Mouse (Mus musculus): ENCODE results near the gene Odf3l1.
A peak's percentile ranks its signal among the peaks of the same experiment; 100 is the strongest.

The Odf3l1 gene

DNA sequence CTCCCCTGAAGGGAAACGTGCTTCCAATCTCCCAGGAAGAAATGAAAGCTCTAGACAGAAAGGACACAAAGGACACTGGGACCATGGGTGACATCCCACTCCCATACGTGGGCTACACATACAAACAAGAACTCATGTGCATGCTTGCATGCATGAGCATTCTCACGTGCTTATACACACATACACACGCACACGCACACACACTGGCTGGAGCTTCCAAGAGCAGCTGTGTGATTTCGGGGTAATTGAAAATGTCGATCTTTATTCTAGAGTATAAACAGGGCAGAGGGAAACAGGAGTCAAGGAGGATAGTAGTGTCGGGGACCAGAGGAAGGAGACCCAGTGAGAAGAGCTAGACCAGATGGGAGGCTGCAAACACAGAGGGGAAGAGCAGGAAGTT, 19.8 kb downstream of the Odf3l1 start:
- no peak for DNase-seq (ENCODE audit: low read depth, low spot score)

DNA sequence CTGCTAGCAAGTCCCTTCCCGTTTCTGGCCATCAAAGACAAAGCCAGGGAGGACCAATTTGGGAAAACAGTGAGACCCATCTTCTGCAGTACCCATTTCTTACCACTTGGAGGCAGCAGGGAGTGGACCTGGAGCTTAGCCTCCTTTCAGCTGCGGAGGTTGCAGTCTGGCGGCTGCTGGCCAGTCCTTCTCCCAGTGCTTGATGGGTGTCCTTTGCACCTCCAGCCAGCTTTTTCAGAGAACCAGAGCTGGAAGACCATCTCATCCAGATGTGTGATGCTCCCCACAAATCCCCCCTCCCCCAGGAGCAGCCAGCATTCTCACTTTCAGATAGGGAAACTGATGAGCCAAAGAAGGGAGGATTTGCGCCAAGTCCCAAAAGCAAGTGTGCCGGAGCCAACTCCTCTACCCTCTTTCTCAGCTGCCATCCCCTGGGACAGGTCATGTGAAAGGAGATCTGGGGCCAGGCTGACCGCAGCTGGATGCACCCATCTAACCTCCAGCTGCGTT, 20.7 kb downstream of the Odf3l1 start:
- peak; percentile 45 for DNase-seq (ENCODE audit: low read depth, low spot score)

DNA sequence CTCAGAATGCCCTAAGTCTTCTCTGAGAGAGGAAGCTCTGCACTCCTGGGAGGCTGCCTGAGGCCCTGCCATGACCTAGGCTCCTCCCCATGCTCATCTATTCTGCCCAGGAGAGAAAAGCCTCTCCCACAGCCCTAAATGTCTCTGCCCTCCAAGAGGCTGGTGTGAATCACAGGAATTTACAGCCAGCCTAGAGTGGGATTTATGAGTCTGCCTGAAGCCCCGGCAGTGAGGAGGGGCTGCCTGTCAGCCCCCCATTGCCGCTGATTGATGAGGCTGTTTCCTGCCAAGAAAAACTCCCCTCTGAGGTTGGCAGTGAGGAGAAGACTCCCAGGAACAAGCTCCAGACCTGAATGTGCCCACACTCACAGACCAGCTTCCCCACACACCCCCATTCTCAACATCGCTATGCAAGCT, 22.2 kb downstream of the Odf3l1 start:
- DNase-seq (ENCODE audit: low read depth, low spot score), result no peak

DNA sequence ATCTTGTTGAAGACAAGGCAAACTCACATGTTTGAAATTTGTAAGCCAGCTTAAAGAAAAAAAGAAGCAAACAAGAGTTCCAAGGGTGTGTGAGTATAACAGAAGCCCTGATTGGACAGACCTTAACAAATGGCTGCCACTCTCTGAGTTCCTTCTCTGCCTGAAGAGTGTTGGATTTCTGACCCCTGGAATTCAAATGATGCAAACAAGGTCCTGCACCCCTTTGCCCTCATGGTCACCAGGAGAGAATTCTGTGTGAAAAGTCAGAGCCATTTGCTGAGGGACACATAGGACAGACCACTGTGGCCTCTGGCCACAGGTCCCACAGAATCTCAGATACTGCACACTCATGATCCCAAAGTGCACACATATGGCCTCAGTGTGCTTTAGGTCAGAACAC, 22.6 kb downstream of the Odf3l1 start:
- no peak for DNase-seq (ENCODE audit: low read depth, low spot score)

DNA sequence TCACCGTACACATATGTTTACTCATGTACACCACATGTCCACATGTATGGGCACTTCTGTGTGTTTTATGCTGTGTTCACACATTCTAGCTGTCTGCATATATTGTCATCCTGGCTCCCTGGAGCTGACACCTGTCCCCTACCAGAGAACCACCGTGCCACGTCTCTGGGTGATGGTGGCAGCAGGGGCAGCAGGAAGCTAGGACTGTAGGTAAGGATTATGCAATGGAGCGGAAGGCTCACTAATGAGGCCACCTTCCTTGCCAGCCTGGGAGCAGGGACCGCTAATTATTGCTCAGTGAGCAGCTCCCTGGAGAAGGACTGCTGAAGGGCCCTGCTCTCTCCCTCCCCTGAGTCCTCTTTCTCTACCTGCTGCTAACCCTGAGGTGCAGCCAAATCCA, 23.8 kb downstream of the Odf3l1 start:
- DNase-seq (ENCODE audit: low read depth, low spot score), result no peak

DNA sequence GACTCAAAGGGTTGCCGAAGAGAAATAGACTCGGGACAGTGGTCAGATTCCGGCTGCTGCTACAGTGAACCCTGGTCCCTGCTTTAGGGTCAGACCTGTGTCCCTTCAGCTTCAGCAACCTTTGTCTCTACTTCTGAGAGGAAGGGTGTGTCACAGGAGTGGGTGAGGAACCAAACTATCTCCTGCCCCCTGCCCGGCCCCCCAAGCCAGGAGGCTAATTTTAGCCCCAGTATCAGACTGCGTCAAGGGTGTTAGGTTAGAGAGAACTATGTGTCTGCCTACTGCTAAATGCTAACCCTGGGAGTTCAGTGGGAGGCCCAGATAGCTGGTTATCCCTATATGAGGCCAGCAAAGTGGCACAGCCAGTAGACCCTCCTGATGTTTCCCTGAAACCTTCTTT, 29.3 kb downstream of the Odf3l1 start:
- DNase-seq (ENCODE audit: low read depth, low spot score), result no peak

DNA sequence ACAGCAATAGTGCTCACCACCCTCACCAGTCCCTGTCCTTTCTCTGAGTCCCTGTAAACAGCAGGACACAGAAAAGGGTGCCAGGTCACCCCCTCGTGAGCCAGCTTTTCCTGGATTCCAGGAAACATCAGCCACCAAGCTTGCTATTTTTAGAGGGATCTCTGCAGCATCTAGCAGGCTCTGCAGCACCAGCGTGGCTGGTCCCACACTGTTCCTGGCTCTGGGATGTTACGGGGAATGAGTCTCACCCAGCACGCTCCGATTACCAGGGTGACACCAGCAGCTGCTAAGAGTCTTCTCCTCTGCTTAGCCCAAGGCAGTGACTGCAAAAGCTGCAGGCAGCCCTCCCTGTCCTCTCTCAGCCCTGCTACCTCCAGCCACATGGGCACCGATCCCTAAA, 31.6 kb downstream of the Odf3l1 start:
- DNase-seq (ENCODE audit: low read depth, low spot score), result no peak

DNA sequence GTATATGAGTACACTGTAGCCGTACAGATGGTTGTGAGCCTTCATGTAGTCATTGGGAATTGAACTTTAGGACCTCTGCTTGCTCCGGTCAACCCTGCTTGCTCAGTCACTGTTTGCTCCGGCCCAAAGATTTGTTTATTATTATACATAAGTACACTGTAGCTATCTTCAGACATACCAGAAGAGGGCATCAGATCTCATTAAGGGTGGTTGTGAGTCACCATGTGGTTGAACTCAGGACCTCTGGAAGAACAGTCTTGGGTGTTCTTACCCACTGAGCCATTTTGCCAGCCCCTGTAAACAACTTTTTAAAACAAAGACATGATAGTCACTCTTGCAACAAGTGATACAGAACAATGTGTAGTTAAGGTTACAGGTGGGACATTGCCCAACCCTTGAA, 32.6 kb downstream of the Odf3l1 start:
- DNase-seq (ENCODE audit: low read depth, low spot score), result no peak

DNA sequence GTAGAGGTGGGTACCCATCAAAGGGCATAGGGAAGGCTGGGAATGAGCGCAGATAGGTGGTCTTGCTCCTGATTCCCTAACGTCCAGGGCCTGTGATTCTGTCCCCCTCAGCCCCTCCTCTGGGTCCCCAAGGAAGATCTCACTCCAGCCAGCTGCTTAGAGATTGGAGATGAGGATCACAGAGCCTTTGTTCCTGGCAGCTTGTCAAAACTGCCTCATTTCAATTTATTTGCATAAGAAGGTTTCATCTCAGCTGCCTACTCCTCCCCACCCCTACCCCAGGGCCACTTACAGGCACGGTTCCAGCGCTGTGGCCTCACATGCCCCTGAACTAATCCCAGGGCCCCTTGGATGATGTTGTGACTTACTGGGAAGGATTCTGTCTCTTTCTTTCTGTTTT, 34.3 kb downstream of the Odf3l1 start:
- DNase-seq (ENCODE audit: low read depth, low spot score), result no peak

DNA sequence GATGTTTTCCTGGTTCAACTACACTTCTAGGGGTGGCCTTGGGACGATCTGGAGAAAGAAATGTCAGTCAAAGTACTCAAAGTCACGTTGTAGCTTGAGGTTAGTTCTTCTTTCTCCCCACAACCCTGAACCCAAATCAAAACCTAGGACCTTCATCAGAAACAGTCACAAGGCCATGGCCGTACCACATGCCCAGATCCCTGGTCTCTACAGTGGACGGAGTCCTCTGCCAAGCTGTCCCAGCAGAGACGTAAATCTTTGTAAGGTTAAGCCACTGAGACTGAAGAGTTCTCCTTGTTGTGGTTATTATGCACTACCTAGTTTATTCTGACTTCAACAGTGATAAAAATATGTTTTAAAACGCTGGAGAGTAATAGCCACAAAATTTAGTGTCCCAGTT, 35.6 kb downstream of the Odf3l1 start:
- no peak for DNase-seq (ENCODE audit: low read depth, low spot score)

DNA sequence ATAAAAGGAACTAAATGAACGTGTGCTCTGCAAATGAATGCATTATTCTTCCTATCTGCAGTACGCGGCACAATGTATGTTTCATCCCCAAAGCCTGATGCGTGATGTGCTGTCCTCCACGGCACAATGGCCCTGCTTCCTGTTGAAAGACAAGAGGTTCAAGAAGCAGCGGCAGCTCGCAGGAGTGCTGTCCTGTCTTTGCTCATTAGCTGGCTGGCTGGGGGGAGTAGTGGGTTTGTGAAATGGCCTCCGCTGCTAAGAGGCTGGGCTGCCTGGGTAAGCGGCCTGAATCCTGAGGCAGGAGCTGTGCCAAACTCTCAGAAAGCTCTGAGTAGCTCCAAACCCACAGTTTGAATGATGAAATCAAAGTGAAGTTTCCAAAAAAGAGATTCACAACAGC, 36.3 kb downstream of the Odf3l1 start:
- DNase-seq (ENCODE audit: low read depth, low spot score), result no peak

DNA sequence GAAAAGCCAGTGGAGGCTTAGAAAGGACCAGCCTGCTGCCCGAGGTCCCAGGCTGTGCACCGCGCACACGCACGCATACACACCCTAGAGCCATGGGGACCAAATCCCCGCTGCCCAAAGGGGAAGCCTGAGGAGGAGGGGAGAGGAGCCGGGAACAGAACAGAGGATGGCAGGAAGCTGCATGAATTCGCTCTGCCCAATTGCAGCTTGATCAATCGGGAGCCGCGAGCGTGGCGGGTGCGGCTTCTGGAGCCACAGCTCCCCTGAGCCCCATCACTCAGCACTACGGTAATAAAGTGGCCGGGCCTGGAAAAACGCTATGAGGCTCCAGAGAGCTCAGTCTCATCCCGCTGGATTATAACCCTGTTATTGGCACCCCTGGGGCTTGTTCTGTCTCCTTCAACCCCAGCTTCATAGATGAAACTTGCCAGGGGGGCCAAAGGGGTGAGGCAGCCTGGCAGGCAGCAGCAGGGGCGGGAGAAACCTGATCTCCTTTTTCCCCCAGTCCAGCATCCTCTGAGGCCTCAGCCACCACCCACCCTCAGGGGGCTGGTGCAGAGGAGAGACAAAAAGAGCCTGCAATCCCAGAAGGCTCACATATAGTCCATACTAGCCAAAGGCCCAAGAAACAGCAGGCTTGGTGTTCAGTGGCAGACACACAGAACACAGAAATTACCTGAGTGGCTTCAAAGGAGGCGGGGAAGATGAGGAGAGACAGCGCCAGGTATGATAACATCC, 38.8 kb downstream of the Odf3l1 start:
- DNase-seq (ENCODE audit: low read depth, low spot score), result no peak

DNA sequence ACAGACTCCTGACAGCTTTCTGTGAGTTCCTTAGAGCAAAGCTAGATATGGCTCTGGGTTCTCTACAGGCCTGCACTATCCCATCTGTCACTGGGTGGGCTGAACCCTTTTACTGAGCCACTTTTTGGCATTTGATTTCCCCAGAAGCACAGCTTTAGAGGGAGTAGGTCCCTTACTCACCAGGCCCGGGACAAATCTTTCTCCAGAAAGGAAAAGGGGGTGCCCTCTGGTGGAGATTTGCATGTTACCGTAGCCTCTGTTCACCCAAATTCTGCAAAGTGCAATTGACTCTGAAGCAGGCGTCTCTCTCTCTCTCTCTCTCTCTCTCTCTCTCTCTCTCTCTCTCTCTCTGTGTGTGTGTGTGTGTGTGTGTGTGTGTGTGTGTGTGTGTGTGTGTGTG, 39.6 kb downstream of the Odf3l1 start:
- DNase-seq (ENCODE audit: low read depth, low spot score), result peak; percentile 30

DNA sequence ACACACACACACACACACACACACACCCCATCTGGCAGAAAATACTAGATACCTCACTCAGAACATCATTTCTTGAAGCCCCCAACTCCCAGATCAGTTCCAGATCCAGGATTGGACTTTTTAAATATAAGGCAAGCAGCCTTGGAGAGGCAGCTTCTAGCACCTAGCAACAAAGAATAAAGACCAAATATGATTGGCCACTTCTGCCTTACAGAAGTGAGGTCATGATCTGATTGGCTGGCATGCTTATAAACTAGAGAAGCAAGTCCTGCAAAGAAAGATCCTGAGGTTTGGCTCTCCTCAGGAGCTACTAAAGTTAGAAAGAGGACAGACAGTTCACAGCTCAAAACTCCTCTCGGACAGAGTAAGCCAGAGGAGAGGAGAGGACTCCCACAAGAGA, 53.6 kb downstream of the Odf3l1 start:
- DNase-seq (ENCODE audit: low read depth, low spot score), result no peak

DNA sequence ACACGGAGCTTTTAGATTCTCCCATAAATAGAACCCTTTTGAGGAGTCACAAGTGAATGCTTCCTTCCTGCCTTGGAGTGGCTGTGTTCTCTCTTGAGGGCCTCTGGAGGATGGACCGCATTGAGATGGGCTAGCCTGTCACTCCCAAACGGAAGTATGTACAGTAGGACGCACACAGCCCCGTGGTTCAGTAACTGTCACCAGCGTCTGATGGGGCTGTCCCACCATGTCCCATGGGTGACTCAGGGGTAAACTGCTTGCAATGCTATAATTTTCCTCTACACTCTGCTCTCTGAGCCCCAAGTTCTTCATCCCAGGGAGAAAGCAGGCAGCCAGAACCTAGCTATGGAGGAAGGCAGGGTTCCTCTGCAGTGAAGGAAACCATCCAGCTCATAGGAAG, 56.5 kb downstream of the Odf3l1 start:
- DNase-seq (ENCODE audit: low read depth, low spot score), result peak; percentile 8

DNA sequence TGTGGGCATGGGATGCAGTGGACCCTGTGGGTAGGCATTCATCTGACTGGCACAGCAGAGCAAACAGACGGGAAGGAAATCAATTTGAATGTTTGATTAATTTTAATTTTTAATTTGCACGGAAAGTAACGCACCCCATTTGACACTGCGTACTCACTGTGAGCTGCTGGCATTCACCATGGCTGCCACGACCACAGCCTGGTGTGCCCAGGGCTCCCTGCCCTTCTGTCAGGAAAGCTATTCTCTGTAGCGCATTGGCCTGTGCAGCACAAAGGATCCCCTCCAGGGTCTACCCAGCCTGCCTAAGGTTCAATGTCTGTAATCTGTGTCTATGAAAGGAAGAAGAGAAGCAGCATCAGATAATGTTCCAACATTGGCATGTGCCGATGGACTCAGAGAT, 61.3 kb downstream of the Odf3l1 start:
- no peak for DNase-seq (ENCODE audit: low read depth, low spot score)

Data from A20 (cell line).